Mouse (Mus musculus) frontal cortex, postnatal 14 days (tissue): ENCODE data around the gene Kif22.
"Not testable (repeated sequence)": the region's sequence is repeated elsewhere in the genome, so short reads cannot be mapped to it uniquely, and the experiment has no call there.

Experiments
- DNase-seq, 2 experiments: peaks; one replicate each; pipeline ENCODE4 v3.0.0; 2022; ENCODE audit warnings: low spot score in 2 of 2

Gene Kif22

GRCm38 (mm10) chr7:127041851-127042672 is at the start of gene Kif22:
Kif22 (minus strand) TSS chr7:127042471.
- DNase-seq, result peak; percentile 71 to 83

GRCm38 (mm10) chr7:127091114-127091896 is 49.0 kb upstream of the Kif22 start, which contains the start of gene AI467606:
AI467606 (plus strand) TSS chr7:127091359.
- no peak for DNase-seq

GRCm38 (mm10) chr7:127090154-127091113 is 48.2 kb upstream of the Kif22 start:
- DNase-seq, result no peak

- DNase-seq, result no peak
Observed at GRCm38 (mm10) chr7:127088901-127089845, 46.9 kb upstream of the Kif22 start.

- DNase-seq, result no peak
Observed at GRCm38 (mm10) chr7:127088083-127088482, 45.8 kb upstream of the Kif22 start.

- not testable (repeated sequence) for DNase-seq
Observed at GRCm38 (mm10) chr7:127087278-127088010, 45.2 kb upstream of the Kif22 start, which contains the start of gene Zg16. Zg16 (minus strand) TSS chr7:127087328.

- DNase-seq, result not testable (repeated sequence)
Observed at GRCm38 (mm10) chr7:127085751-127086150, 43.5 kb upstream of the Kif22 start.

GRCm38 (mm10) chr7:127084794-127085193 is 42.5 kb upstream of the Kif22 start:
- DNase-seq, result no peak

GRCm38 (mm10) chr7:127083689-127084088 is 41.4 kb upstream of the Kif22 start:
- no peak for DNase-seq

- DNase-seq, result no peak
Observed at GRCm38 (mm10) chr7:127082995-127083394, 40.7 kb upstream of the Kif22 start.

- DNase-seq, result no peak
Observed at GRCm38 (mm10) chr7:127082271-127082670, 40.0 kb upstream of the Kif22 start.

GRCm38 (mm10) chr7:127080045-127080444 is 37.8 kb upstream of the Kif22 start:
- DNase-seq, result no peak

GRCm38 (mm10) chr7:127077692-127078091 is 35.4 kb upstream of the Kif22 start:
- no peak for DNase-seq

- no peak for DNase-seq
Observed at GRCm38 (mm10) chr7:127076188-127076587, 33.9 kb upstream of the Kif22 start.

GRCm38 (mm10) chr7:127073221-127073620 is 30.9 kb upstream of the Kif22 start:
- no peak for DNase-seq

- DNase-seq, result no peak
Observed at GRCm38 (mm10) chr7:127070871-127071413, 28.7 kb upstream of the Kif22 start.

- no peak for DNase-seq
Observed at GRCm38 (mm10) chr7:127066317-127066716, 24.0 kb upstream of the Kif22 start.

- no peak for DNase-seq
Observed at GRCm38 (mm10) chr7:127065538-127065937, 23.3 kb upstream of the Kif22 start.

GRCm38 (mm10) chr7:127055026-127055585 is 12.8 kb upstream of the Kif22 start:
- no peak for DNase-seq
